Mouse (Mus musculus): ENCODE results near the gene Calml4. TPM values are rescaled to one million over a fixed set of nuclear protein-coding genes. Genes with fewer than 3 reads are reported as not detected.

Calml4 gene
- total and polyA plus RNA-seq, 2 experiments, result 1.8 to 3.4 TPM

GRCm38 (mm10) chr9:62903841-62904240, 46.0 kb downstream of the Calml4 start:
- Histone ChIP-seq H3K4me1 (ENCODE audit: control insufficient read depth, insufficient read depth, low read length) (peaks cover 2% of the 10 kb centered on the region; the same call in 1 of the 2 replicates), H3K27ac (replicated peaks; ENCODE audit: insufficient read depth, low read depth, low read length) (no peak overlapping the region), H3K4me3 (ENCODE audit: insufficient read depth, low read depth, low read length) (no peak overlapping the region), H3K79me2 (ENCODE audit: control insufficient read depth, insufficient read depth, low read length) (no peaks in the 10 kb centered on the region; the same call in 1 of the 2 replicates), H3K27me3 (ENCODE audit: control insufficient read depth, insufficient read depth, low read length) (no peaks in the 10 kb centered on the region), H3K9ac (ENCODE audit: low read depth, low read length) (no peak overlapping the region), H3K36me3 (ENCODE audit: control insufficient read depth, insufficient read depth, low read length) (peaks cover 27% of the 10 kb centered on the region)
- WGBS, result 95% methylated on average over 2 of the region's 2 CpGs
- TF ChIP-seq CTCF (IDR thresholded peaks at IDR 0.05; ENCODE audit: low read depth, low read length) (no peak), POLR2A (IDR thresholded peaks at IDR 0.05; ENCODE audit: extremely low read depth, insufficient read depth, low read length) (no peak)
- no peak for DNase-seq (ENCODE audit: extremely low read depth, low read depth, low spot score)

- Histone ChIP-seq H3K4me3 (ENCODE audit: insufficient read depth, low read depth, low read length) (no peak overlapping the region), H3K4me1 (ENCODE audit: control insufficient read depth, insufficient read depth, low read length) (no peaks in the 10 kb centered on the region), H3K79me2 (ENCODE audit: control insufficient read depth, insufficient read depth, low read length) (no peaks in the 10 kb centered on the region; the same call in 1 of the 2 replicates), H3K27me3 (ENCODE audit: control insufficient read depth, insufficient read depth, low read length) (no peaks in the 10 kb centered on the region), H3K9ac (ENCODE audit: low read depth, low read length) (no peak overlapping the region), H3K36me3 (ENCODE audit: control insufficient read depth, insufficient read depth, low read length) (peaks cover 28% of the 10 kb centered on the region), H3K27ac (replicated peaks; ENCODE audit: insufficient read depth, low read depth, low read length) (no peak overlapping the region)
- DNase-seq (ENCODE audit: extremely low read depth, low read depth, low spot score), result no peak
- WGBS, result 98% methylated on average over 8 of the region's 8 CpGs
- TF ChIP-seq POLR2A (IDR thresholded peaks at IDR 0.05; ENCODE audit: extremely low read depth, insufficient read depth, low read length) (no peak), CTCF (IDR thresholded peaks at IDR 0.05; ENCODE audit: low read depth, low read length) (no peak)
Measured at GRCm38 (mm10) chr9:62905039-62905438, 47.2 kb downstream of the Calml4 start.

- Histone ChIP-seq H3K79me2 (ENCODE audit: control insufficient read depth, insufficient read depth, low read length) (no peaks in the 10 kb centered on the region; the same call in 1 of the 2 replicates), H3K36me3 (ENCODE audit: control insufficient read depth, insufficient read depth, low read length) (peaks cover 37% of the 10 kb centered on the region), H3K9ac (ENCODE audit: low read depth, low read length) (no peak overlapping the region), H3K4me3 (ENCODE audit: insufficient read depth, low read depth, low read length) (no peak overlapping the region), H3K27ac (replicated peaks; ENCODE audit: insufficient read depth, low read depth, low read length) (no peak overlapping the region), H3K4me1 (ENCODE audit: control insufficient read depth, insufficient read depth, low read length) (no peaks in the 10 kb centered on the region), H3K27me3 (ENCODE audit: control insufficient read depth, insufficient read depth, low read length) (no peaks in the 10 kb centered on the region)
- no peak for DNase-seq (ENCODE audit: extremely low read depth, low read depth, low spot score)
- WGBS, result 83% methylated on average over 5 of the region's 5 CpGs
- no peak for TF ChIP-seq POLR2A (IDR thresholded peaks at IDR 0.05; ENCODE audit: extremely low read depth, insufficient read depth, low read length)
- no peak for TF ChIP-seq CTCF (IDR thresholded peaks at IDR 0.05; ENCODE audit: low read depth, low read length)
Measured at GRCm38 (mm10) chr9:62913390-62914069, 55.6 kb downstream of the Calml4 start.

- H3K27ac ChIP-seq (replicated peaks; ENCODE audit: insufficient read depth, low read depth, low read length), result no peak overlapping the region
- WGBS, result 100% methylated on average over 1 of the region's 1 CpGs
- TF ChIP-seq CTCF (IDR thresholded peaks at IDR 0.05; ENCODE audit: low read depth, low read length), result no peak
- no peaks in the 10 kb centered on the region; the same call in 1 of the 2 replicates for H3K79me2 ChIP-seq (ENCODE audit: control insufficient read depth, insufficient read depth, low read length)
- no peaks in the 10 kb centered on the region for H3K27me3 ChIP-seq (ENCODE audit: control insufficient read depth, insufficient read depth, low read length)
- no peak overlapping the region for H3K4me3 ChIP-seq (ENCODE audit: insufficient read depth, low read depth, low read length)
- peaks cover 31% of the 10 kb centered on the region for H3K36me3 ChIP-seq (ENCODE audit: control insufficient read depth, insufficient read depth, low read length)
- DNase-seq (ENCODE audit: extremely low read depth, low read depth, low spot score), result no peak
- H3K9ac ChIP-seq (ENCODE audit: low read depth, low read length), result no peak overlapping the region
- H3K4me1 ChIP-seq (ENCODE audit: control insufficient read depth, insufficient read depth, low read length), result no peaks in the 10 kb centered on the region
Measured at GRCm38 (mm10) chr9:62917059-62917458, 59.2 kb downstream of the Calml4 start.

GRCm38 (mm10) chr9:62920877-62921276, 63.0 kb downstream of the Calml4 start:
- Histone ChIP-seq H3K4me3 (ENCODE audit: insufficient read depth, low read depth, low read length) (no peak overlapping the region), H3K4me1 (ENCODE audit: control insufficient read depth, insufficient read depth, low read length) (peaks cover 10% of the 10 kb centered on the region), H3K27me3 (ENCODE audit: control insufficient read depth, insufficient read depth, low read length) (no peaks in the 10 kb centered on the region), H3K27ac (replicated peaks; ENCODE audit: insufficient read depth, low read depth, low read length) (no peak overlapping the region), H3K36me3 (ENCODE audit: control insufficient read depth, insufficient read depth, low read length) (peaks cover 30% of the 10 kb centered on the region), H3K79me2 (ENCODE audit: control insufficient read depth, insufficient read depth, low read length) (peaks cover 9% of the 10 kb centered on the region; the same call in 1 of the 2 replicates), H3K9ac (ENCODE audit: low read depth, low read length) (no peak overlapping the region)
- 76% methylated on average over 2 of the region's 2 CpGs for WGBS
- TF ChIP-seq POLR2A (IDR thresholded peaks at IDR 0.05; ENCODE audit: extremely low read depth, insufficient read depth, low read length) (no peak), CTCF (IDR thresholded peaks at IDR 0.05; ENCODE audit: low read depth, low read length) (no peak)
- DNase-seq (ENCODE audit: extremely low read depth, low read depth, low spot score), result no peak

Data from liver, adult 2 months (tissue).